Mouse (Mus musculus) frontal cortex, postnatal 36 days (tissue): ENCODE results near the gene Gm9508.
A peak's percentile ranks its signal among the peaks of the same experiment; 100 is the strongest.

Experiments used
- DNase-seq, 2 experiments: peaks; one replicate each; pipeline ENCODE4 v3.0.0; 2022; ENCODE audit warnings: low spot score in 2 of 2

Gm9508 gene

GRCm38 (mm10) chr10:77670710-77671109 lies 26.3 kb downstream of the Gm9508 start:
- no peak for DNase-seq

DNA sequence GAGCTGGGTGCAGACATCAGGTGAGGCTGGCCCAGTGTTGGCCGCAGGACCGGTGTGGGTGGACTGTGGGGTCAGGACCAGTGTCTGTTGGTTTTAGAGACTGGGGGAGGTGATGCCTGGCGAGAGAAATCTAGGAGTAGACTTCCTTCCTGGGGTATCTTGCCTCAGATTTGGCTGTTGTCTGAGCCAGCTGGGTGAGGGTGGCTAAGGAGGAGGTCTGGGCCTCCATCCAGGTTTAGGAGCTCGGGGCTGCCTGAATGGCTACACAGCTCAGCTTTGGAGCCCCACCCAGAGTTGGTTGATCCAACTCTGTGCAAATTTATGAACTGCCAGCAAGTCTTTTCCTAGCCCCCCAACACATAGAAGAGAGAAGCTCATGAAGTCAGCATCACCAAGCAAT lies 29.6 kb downstream of the Gm9508 start:
- DNase-seq = peak; percentile 42 to 60

DNA sequence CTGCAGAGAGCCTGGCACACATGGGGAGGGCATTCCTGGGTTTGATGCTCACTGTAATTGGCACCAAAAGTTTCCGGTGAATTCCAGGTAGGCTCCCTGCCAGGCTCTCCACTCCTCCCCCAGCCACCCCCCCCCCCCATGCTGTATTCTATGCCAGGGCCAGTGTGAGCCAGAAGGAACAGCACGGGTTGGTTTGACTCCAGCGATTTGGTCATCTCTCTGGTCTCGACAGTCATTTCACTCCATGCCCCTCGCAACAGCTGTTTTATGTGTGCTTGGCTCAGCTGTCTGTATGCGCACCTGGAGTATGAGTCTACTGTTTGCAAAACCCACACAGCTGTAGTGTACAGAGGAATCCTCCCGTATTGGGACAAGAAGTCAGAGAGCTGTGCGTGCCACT lies 30.7 kb downstream of the Gm9508 start:
- no peak for DNase-seq

GRCm38 (mm10) chr10:77663949-77664665 lies 32.9 kb downstream of the Gm9508 start:
- no peak for DNase-seq

DNA sequence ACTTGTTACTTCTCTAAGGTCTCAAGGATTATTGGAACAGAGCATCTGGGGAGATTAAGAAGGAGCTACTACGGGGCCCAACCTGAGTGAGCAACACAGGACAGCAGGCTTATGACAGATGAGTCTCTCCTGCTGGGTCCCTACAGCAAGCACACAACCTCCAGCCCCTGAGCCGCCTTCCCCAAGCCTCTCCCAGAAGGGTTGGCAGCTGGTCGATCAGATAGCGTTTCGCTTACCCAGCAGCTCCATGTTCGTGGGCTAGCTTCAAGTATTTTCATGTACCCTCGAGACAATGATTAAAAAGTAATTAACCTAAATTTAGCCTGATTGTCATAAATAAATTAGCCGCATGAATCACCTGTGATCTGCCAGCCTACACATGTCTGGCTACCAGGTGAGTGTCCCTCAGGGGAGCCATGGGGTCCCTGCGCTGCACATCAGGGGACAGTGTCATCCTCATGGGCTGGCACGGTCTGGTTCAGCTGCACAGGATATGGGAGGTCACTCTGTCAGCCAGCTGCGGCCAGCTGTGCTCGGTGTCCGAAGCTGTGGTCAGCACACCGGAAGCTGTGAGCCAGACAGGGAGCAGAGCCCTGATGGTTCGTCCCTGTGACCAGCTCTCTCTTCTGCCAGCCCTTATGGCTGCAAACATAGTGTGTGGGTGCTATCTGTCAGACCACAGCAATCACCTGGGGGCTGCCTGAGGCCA lies 38.6 kb downstream of the Gm9508 start:
- no peak for DNase-seq

DNA sequence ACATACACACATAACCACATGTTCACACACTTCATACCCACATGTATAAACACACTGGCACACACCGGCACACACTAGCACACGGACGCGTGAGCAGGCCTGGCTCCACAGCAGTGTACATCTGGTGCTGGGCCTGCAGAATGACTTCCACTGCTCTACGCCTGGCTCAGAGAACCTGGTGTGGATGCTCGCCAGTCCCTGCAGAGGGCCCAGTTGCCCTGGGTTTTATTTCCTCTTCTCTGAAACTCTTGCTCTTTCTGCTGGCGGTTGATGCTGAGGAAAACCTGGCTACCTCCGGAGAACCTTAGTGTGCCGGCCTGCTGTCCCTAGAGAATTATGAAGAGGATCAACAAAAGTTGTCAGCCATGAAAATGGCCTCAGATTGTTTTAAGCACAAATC lies 45.0 kb downstream of the Gm9508 start:
- DNase-seq = no peak

GRCm38 (mm10) chr10:77647901-77648300 lies 49.1 kb downstream of the Gm9508 start:
- no peak for DNase-seq

DNA sequence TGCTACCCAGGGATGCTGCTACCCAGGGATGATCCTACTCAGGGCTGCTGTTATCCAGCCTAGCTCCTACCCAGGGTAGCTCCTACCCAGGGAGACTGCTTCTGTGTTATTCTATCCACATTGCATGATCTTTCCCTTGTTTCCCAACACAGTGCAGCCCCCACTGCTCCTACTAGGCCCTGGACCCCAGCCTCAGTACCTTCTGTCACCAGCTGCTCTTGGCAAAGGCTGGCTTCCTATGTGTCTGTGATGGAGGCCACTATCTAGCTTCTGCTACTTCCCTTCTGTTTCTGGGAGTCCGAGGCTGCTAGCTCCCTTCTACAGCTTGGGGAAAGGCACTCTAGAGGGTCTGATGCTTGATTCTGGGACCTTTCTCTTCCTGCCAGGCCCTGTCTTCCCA lies 49.6 kb downstream of the Gm9508 start:
- DNase-seq = no peak
